Mouse (Mus musculus): ENCODE measurements around the gene Skida1. TPM values are rescaled to one million over a fixed set of nuclear protein-coding genes. Genes with fewer than 3 reads are reported as not detected.

The Skida1 gene
- polyA plus RNA-seq, 1 experiment, result 0.55 TPM

Small RNA genes within 50 kb of the gene (microRNA-seq; reads per million reads assigned to microRNA genes)
- gene Mir7655 (ENCODE audit: borderline microRNAs expressed), result 4.4 reads per million, percentile 51 among the genes with 10 or more reads in this experiment

Other genes with a start within 250 kb of the Skida1 start
- not detected for gene H2al2a, start 52.1 kb downstream of the Skida1 start, polyA plus RNA-seq (2012; fragmentation: generic; extraction: Trizol)
- gene A930004D18Rik, start 11.3 kb downstream of the Skida1 start, polyA plus RNA-seq (2012; fragmentation: generic; extraction: Trizol), result 3.9 TPM
- 10.0 TPM for gene Mllt10, start 6.2 kb upstream of the Skida1 start, polyA plus RNA-seq (2012; fragmentation: generic; extraction: Trizol)

All from C2C12 (cell line).